Comparison of ENCODE assay signal across 7 mouse cellular contexts in genomic region chr4:108832916-108833827, GRCm38 (mm10). TPM values are rescaled to one million over a fixed set of nuclear protein-coding genes. Genes with fewer than 3 reads are reported as not detected.
DNase-seq lines count a peak whose midpoint lies in the region; ATAC-seq lines count a peak whose summit lies in the region.

Btf3l4 (minus strand) TSS chr4:108833614.

- peak within 1 kb of the TSS; percentile 95 for H3K9ac ChIP-seq in intestine, embryonic 15.5 days

- no peaks in the 10 kb centered on the region for H3K27me3 ChIP-seq in intestine, embryonic 15.5 days (replicated peaks)
- no peaks in the 10 kb centered on the region for H3K27me3 ChIP-seq in midbrain, embryonic 10.5 days (ENCODE audit: low read depth, poor library complexity, severe bottlenecking)

- peaks cover 10% of the 10 kb centered on the region for H3K4me1 ChIP-seq in intestine, embryonic 15.5 days (replicated peaks)
- peaks cover 33% of the 10 kb centered on the region for H3K4me1 ChIP-seq in midbrain, embryonic 10.5 days

- H3K4me3 ChIP-seq in intestine, embryonic 15.5 days (replicated peaks): peak within 1 kb of the TSS; percentile 88
- H3K4me3 ChIP-seq in midbrain, embryonic 10.5 days: peak within 1 kb of the TSS; percentile 98

- WGBS in intestine, embryonic 15.5 days: under 1% methylated on average over 73 of the region's 73 CpGs
- under 1% methylated on average over 73 of the region's 73 CpGs for WGBS in midbrain, embryonic 10.5 days

- no peaks in the 10 kb centered on the region for H3K9me3 ChIP-seq in intestine, embryonic 15.5 days
- H3K9me3 ChIP-seq in midbrain, embryonic 10.5 days (replicated peaks): no peaks in the 10 kb centered on the region

- DNase-seq in adrenal gland, adult 18-20 months (ENCODE audit: low spot score in 2 of 2): peak; percentile 83 to 85
- DNase-seq in embryo, embryonic 11 days: peak; percentile 98
- DNase-seq in gastrocnemius, postnatal 36 days: peak; percentile 79 to 83
- peak; percentile 91 to 94 for DNase-seq in left cerebral cortex, postnatal 25 days (ENCODE audit: low spot score in 2 of 2)
- DNase-seq in midbrain, embryonic 10.5 days (ENCODE audit: low spot score): peak; percentile 97
- DNase-seq in right cerebral cortex, postnatal 4 days: peak; percentile 89

- no peaks in the 10 kb centered on the region for H3K36me3 ChIP-seq in intestine, embryonic 15.5 days
- peaks cover 27% of the 10 kb centered on the region for H3K36me3 ChIP-seq in midbrain, embryonic 10.5 days

- H3K4me2 ChIP-seq in intestine, embryonic 15.5 days (replicated peaks): peak within 1 kb of the TSS; percentile 69

- peak within 1 kb of the TSS; percentile 98 for H3K27ac ChIP-seq in intestine, embryonic 15.5 days
- peak within 1 kb of the TSS; percentile 100 for H3K27ac ChIP-seq in midbrain, embryonic 10.5 days (replicated peaks)

- peak; percentile 94 for ATAC-seq in intestine, embryonic 15.5 days

- intact Hi-C loops in gastrocnemius, postnatal 36 days (cut with DNase I): no loop called here
- intact Hi-C loops in left cerebral cortex, postnatal 25 days (cut with DNase I): loop anchor here (2.0 kb wide), 1 partner anchor 52 kb away; the partner anchor contains the start of gene Zfyve9

RNA-seq across cellular contexts. Expression of gene Btf3l4, which starts in this region (rescaled TPM):
- total RNA-seq in adrenal gland, adult 18-20 months (2021): 100 to 1,000 TPM; 115 to 126 TPM
- total RNA-seq in gastrocnemius, postnatal 36 days (2021): 10 to 100 TPM; 43.3 to 44.6 TPM
- 136 TPM in 2 replicates for polyA plus RNA-seq in intestine, embryonic 15.5 days (2015; fragmentation: Nextera tagmentation; extraction: Ambion mirVana)
- 10 to 100 TPM; 82.7 to 86.9 TPM for total RNA-seq in left cerebral cortex, postnatal 25 days (2021)
- 213 and 242 TPM in 2 replicates for polyA plus RNA-seq in midbrain, embryonic 10.5 days (2016; fragmentation: Nextera tagmentation; extraction: Ambion mirVana)

Comparison
In these comparisons a context has a peak if more than half of its experiments do, and no peak if none do; other contexts are left out.
1. Peak in every context shown above with its lines: DNase-seq, ATAC-seq, H3K4me3 ChIP-seq and H3K27ac ChIP-seq.